Mouse (Mus musculus) thymus, postnatal 36 days (tissue): ENCODE data around the gene Unkl.
A peak's percentile ranks its signal among the peaks of the same experiment; 100 is the strongest.

Source experiments
- DNase-seq, 2 experiments: peaks; one replicate each; pipeline ENCODE4 v3.0.0; 2022; ENCODE audit warnings: mixed read lengths in 2 of 2

Unkl gene

GRCm38 (mm10) chr17:25257804-25258261, 69.6 kb downstream of the Unkl start:
- peak in 1 of 2 experiments; percentile 52 for DNase-seq

GRCm38 (mm10) chr17:25264453-25264852, 76.3 kb downstream of the Unkl start:
- DNase-seq = no peak

GRCm38 (mm10) chr17:25270795-25271335, 82.7 kb downstream of the Unkl start:
- no peak for DNase-seq

- peak; percentile 9 to 37 for DNase-seq
Measured at GRCm38 (mm10) chr17:25272326-25272725, 84.1 kb downstream of the Unkl start.

- peak in 1 of 2 experiments; percentile 87 for DNase-seq
Measured at GRCm38 (mm10) chr17:25272951-25273705, 84.9 kb downstream of the Unkl start.

- peak; percentile 93 to 98 for DNase-seq
Measured at GRCm38 (mm10) chr17:25273706-25274501, 85.7 kb downstream of the Unkl start.

- DNase-seq = no peak
Measured at GRCm38 (mm10) chr17:25274571-25275346, 86.6 kb downstream of the Unkl start, which contains the start of gene Ube2i. Gene Ube2i, minus strand, starts transcription at chr17:25274622.

- DNase-seq = no peak
Measured at GRCm38 (mm10) chr17:25275833-25276232, 87.6 kb downstream of the Unkl start.

GRCm38 (mm10) chr17:25282133-25282532, 93.9 kb downstream of the Unkl start:
- peak in 1 of 2 experiments; percentile 32 for DNase-seq
